Mouse (Mus musculus) hindbrain, embryonic 12.5 days (tissue): ENCODE measurements around the gene 1700129C05Rik. TPM values are rescaled to one million over a fixed set of nuclear protein-coding genes. Genes with fewer than 3 reads are reported as not detected.

ENCODE experiments used
- polyA plus RNA-seq: library from polyadenylated mRNA; unstranded; fragments of >200 nt; fragmentation: Nextera tagmentation; extraction: Ambion mirVana; gene quantifications from 2 replicates; pipeline ENCODE4 v1.2.1, GENCODE M21; 2016

1700129C05Rik gene
- polyA plus RNA-seq, 1 experiment from 2014 or later, result not detected

Other genes starting within 250 kb of the 1700129C05Rik start
- gene Gm5142, start 35.9 kb upstream of the 1700129C05Rik start, polyA plus RNA-seq, result not detected in 2 replicates
- 99.2 TPM in 2 replicates for gene Rcbtb1, start 58.3 kb upstream of the 1700129C05Rik start, polyA plus RNA-seq
- not detected in 2 replicates for gene Gm6904, start 117.3 kb upstream of the 1700129C05Rik start, polyA plus RNA-seq
- not detected in 2 replicates for gene Phf11a, start 154.6 kb upstream of the 1700129C05Rik start, polyA plus RNA-seq
- 0.22 TPM in 1 of 2 replicates, not detected in the other for gene Phf11b, start 198.5 kb upstream of the 1700129C05Rik start, polyA plus RNA-seq
- gene Phf11d, start 222.6 kb upstream of the 1700129C05Rik start, polyA plus RNA-seq, result 0.53 and 0.61 TPM in 2 replicates